Mouse (Mus musculus): ENCODE data around the gene Btnl6. TPM values are rescaled to one million over a fixed set of nuclear protein-coding genes. Genes with fewer than 3 reads are reported as not detected.

The Btnl6 gene
- polyA plus RNA-seq (2012; ENCODE audit: low replicate concordance), result not detected in 2 replicates

DNA sequence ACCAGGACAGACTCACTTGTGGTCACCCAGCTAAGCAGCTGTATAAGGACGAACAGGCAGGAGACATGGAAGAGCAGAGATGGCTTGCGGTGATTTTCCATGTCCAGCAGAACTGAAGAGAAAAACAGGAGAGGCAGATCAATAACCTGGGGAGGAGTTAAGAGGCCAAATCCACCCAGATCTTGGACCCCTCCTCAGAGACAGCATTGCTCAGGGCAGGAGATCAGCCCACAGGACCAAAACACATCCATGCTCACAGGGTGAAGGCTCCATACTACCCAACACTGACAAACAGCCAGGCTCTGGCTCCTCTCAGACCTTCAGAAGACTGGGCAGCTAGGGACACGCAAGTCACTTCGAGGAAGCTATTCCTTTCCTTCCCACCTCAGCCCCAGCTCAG is at the start of gene Btnl6:
Gene Btnl6, minus strand, starts transcription at position 101 of the 400 bp plus-strand sequence.

DNA sequence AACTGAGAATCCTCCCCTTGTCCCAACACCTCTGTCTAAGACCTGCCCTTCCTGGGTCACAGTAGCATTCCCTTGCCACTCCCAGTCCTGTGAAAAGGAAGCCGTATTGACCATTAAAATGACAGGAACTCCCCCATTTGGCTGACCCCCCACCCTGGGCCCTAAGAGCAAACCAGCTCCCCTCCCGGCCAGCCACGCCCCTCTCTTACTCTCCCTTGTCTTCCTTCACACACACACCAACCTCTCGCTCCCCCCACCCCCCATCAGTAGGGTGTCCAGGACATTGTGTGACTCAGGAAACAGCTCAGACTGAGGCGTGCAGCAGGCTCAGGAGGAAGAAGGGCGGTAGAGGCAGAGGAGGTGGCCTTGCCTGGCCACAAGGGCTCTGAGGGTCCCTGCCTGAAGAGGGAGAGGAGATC is 46.9 kb upstream of the Btnl6 start, which contains the start of gene Notch4:
Gene Notch4, plus strand, starts transcription at position 266 of the 419 bp plus-strand sequence.

DNA sequence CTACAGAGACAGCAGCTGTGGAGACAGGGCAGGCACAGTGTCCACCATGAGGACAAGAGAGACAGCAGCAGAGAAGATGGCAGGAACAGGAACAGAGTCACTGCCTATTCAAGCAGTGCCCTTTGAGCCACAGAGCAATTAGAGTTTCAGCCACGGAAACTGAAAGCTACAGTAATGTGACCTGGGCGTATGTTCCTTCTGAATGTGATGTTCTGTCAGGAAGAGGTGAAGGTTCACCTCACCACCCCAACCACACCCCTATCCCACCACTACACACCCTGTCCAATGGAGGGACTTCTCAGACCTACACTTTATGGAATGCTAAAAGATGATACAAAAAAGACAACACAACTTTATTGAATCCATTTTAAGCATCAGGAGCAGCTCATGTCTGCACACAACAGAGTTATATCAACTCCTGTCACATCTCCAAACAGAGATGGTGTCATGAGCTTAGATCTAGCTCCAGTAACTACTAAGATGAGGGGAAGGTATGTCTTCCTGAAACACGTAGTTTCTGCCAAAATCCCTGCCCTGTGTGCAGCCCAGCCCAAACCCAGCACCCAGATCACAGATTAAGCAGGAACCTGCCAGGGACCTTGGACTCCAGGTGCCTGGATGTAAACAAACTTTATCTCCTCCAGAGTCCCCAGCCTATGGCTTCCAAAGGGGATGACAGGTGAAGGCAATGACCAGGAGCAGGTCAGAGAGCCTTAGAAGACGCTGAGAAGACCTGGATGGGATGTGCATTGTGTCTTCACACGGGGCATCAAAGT is 39.7 kb downstream of the Btnl6 start, which contains the start of gene Btnl4:
Gene Btnl4, minus strand, starts transcription at position 81 of the 776 bp plus-strand sequence.

Other genes with a start within 250 kb of the Btnl6 start
- gene H2-Aa, start 229.5 kb downstream of the Btnl6 start, polyA plus RNA-seq (2012; ENCODE audit: low replicate concordance), result 8.9 and 82.4 TPM in 2 replicates
- 27.3 and 40.7 TPM in 2 replicates for gene H2-Eb1, start 211.5 kb downstream of the Btnl6 start, polyA plus RNA-seq (2012; ENCODE audit: low replicate concordance)
- gene H2-Eb2, start 191.7 kb downstream of the Btnl6 start, polyA plus RNA-seq (2012; ENCODE audit: low replicate concordance), result 0.07 and 0.10 TPM in 2 replicates
- 0.58 and 0.80 TPM in 2 replicates for gene Btnl2, start 162.5 kb downstream of the Btnl6 start, polyA plus RNA-seq (2012; ENCODE audit: low replicate concordance)
- not detected in 2 replicates for gene Btnl1, start 140.2 kb downstream of the Btnl6 start, polyA plus RNA-seq (2012; ENCODE audit: low replicate concordance)
- gene BC051142, start 118.5 kb downstream of the Btnl6 start, polyA plus RNA-seq (2012; ENCODE audit: low replicate concordance), result not detected in 2 replicates
- gene Btnl4, start 40.0 kb downstream of the Btnl6 start, polyA plus RNA-seq (2012; ENCODE audit: low replicate concordance), result not detected in 2 replicates
- 4.7 and 12.4 TPM in 2 replicates for gene Notch4, start 46.9 kb upstream of the Btnl6 start, polyA plus RNA-seq (2012; ENCODE audit: low replicate concordance)
- gene Gpsm3, start 72.5 kb upstream of the Btnl6 start, polyA plus RNA-seq (2012; ENCODE audit: low replicate concordance), result 136 and 357 TPM in 2 replicates
- 77.3 and 112 TPM in 2 replicates for gene Pbx2, start 73.9 kb upstream of the Btnl6 start, polyA plus RNA-seq (2012; ENCODE audit: low replicate concordance)
- gene Ager, start 80.5 kb upstream of the Btnl6 start, polyA plus RNA-seq (2012; ENCODE audit: low replicate concordance), result 4.2 and 9.4 TPM in 2 replicates
- 35.4 and 54.6 TPM in 2 replicates for gene Rnf5, start 86.3 kb upstream of the Btnl6 start, polyA plus RNA-seq (2012; ENCODE audit: low replicate concordance)
- 223 and 308 TPM in 2 replicates for gene Agpat1, start 86.9 kb upstream of the Btnl6 start, polyA plus RNA-seq (2012; ENCODE audit: low replicate concordance)
- 0.78 and 1.1 TPM in 2 replicates for gene Egfl8, start 98.6 kb upstream of the Btnl6 start, polyA plus RNA-seq (2012; ENCODE audit: low replicate concordance)
- gene Ppt2, start 111.2 kb upstream of the Btnl6 start, polyA plus RNA-seq (2012; ENCODE audit: low replicate concordance), result 67.6 and 71.3 TPM in 2 replicates
- 3.2 and 5.7 TPM in 2 replicates for gene Prrt1, start 112.2 kb upstream of the Btnl6 start, polyA plus RNA-seq (2012; ENCODE audit: low replicate concordance)
- 3.9 and 5.3 TPM in 2 replicates for gene Fkbpl, start 127.4 kb upstream of the Btnl6 start, polyA plus RNA-seq (2012; ENCODE audit: low replicate concordance)
- 269 and 430 TPM in 2 replicates for gene Atf6b, start 129.8 kb upstream of the Btnl6 start, polyA plus RNA-seq (2012; ENCODE audit: low replicate concordance)
- gene Tnxb, start 153.2 kb upstream of the Btnl6 start, polyA plus RNA-seq (2012; ENCODE audit: low replicate concordance), result 0.32 and 1.9 TPM in 2 replicates
- gene C4b, start 226.5 kb upstream of the Btnl6 start, polyA plus RNA-seq (2012; ENCODE audit: low replicate concordance), result 0.87 and 2.9 TPM in 2 replicates